Comparison of ENCODE assay signal across 20 mouse cellular contexts in genomic region chrX:143097551-143097950, GRCm38 (mm10). TPM values are rescaled to one million over a fixed set of nuclear protein-coding genes. Genes with fewer than 3 reads are reported as not detected.
DNase-seq lines count a peak whose midpoint lies in the region; ATAC-seq lines count a peak whose summit lies in the region.
"Had no signal": no experiment of that assay in that cellular context is flagged by ENCODE, and none has a peak within 500 bp of the region (broad histone marks: within the 10 kb centered on the region; RNA-seq: fewer than 3 reads in every experiment).

No protein-coding gene starts in this region.

- no peak for ATAC-seq in inflammation-experienced regulatory T-cells, adult 6 months
- ATAC-seq: forebrain, embryonic 14.5 days; forebrain, postnatal 0 days; hindbrain, embryonic 16.5 days; intestine, embryonic 16.5 days; Patski had no signal

- intact Hi-C loops in gastrocnemius, postnatal 14 days (cut with DNase I; ENCODE audit: low total_unique reads), result no loop called here

- peak; percentile 24 for DNase-seq in adrenal gland, postnatal 10 days
- DNase-seq in adrenal gland, postnatal 14 days, result no peak
- DNase-seq in gastrocnemius, adult 18-20 months (ENCODE audit: low spot score), result peak; percentile 40
- peak; percentile 43 for DNase-seq in gastrocnemius, postnatal 14 days
- DNase-seq in skeletal muscle tissue, adult 2 months (ENCODE audit: low read depth, low spot score), result peak; percentile 4
- no peak for DNase-seq in layer of hippocampus, adult 18-20 months (ENCODE audit: low spot score in 2 of 2)
- DNase-seq: adrenal gland, postnatal 25 days; cerebellum, adult 18-20 months; cerebellum, adult 9-10 months; cerebellum, postnatal 25 days; forebrain, postnatal 0 days; heart, adult 11 months; heart, postnatal 36 days had no signal

RNA-seq across cellular contexts. Expression of gene Rtl9, which starts 1.8 kb away (rescaled TPM):
- total RNA-seq in adrenal gland, postnatal 10 days (2021), result 1 to 10 TPM in 1 of 2 experiments, under 1 TPM in 1; 0.60 to 1.3 TPM
- 0.15 and 0.30 TPM in 2 replicates for total RNA-seq in adrenal gland, postnatal 14 days (2021)
- total RNA-seq in gastrocnemius, adult 18-20 months (2021), result under 1 TPM; 0.11 to 0.19 TPM
- total RNA-seq in gastrocnemius, postnatal 14 days (2021), result under 1 TPM; 0.35 to 0.37 TPM
- under 1 TPM; 0.53 to 0.79 TPM for total RNA-seq in layer of hippocampus, adult 18-20 months (2021)
- not detected for polyA plus RNA-seq in inflammation-experienced regulatory T-cells, adult 6 months (2017; shearing (Covaris generic))
- total RNA-seq: adrenal gland, postnatal 25 days; common myeloid progenitor, adult 5-6 weeks; ES-E14 had no signal

Comparison
In these comparisons a context has a peak if more than half of its experiments do, and no peak if none do; other contexts are left out.
1. DNase-seq: peak in adrenal gland, postnatal 10 days (single experiment), gastrocnemius, adult 18-20 months (single experiment), gastrocnemius, postnatal 14 days (single experiment) and skeletal muscle tissue, adult 2 months (single experiment); none in adrenal gland, postnatal 14 days (single experiment) and layer of hippocampus, adult 18-20 months (0 of 2).